Mouse (Mus musculus) forebrain, embryonic 16.5 days (tissue): Measurements from ENCODE around the gene 5830473C10Rik. TPM values are rescaled to one million over a fixed set of nuclear protein-coding genes. Genes with fewer than 3 reads are reported as not detected.

ENCODE experiments used
- ATAC-seq: fragments of 200-750 bp; cut with Nextera tagmentation; 2 replicates; pipeline ENCODE4 v1.8.0; 2017; ENCODE audit warnings: mild to moderate bottlenecking, moderate library complexity
- H3K27ac ChIP-seq: fragments of 300-500 bp; sonication (generic); 2 replicates; pipeline ENCODE4 v1.5.1; 2014; ENCODE audit warnings: low read length, control low read depth
- H3K27me3 ChIP-seq: fragments of 300-500 bp; sonication (generic); replicated peaks from 2 replicates; pipeline ENCODE4 v1.6.1; 2014; ENCODE audit warnings: low read length; ENCODE audit not compliant: control insufficient read depth, insufficient read depth
- H3K36me3 ChIP-seq: fragments of 300-500 bp; sonication (generic); 2 replicates; pipeline ENCODE4 v1.6.1; 2014; ENCODE audit not compliant: control insufficient read depth, insufficient read depth
- H3K4me1 ChIP-seq: fragments of 300-500 bp; sonication (generic); replicated peaks from 2 replicates; pipeline ENCODE4 v1.6.1; 2014; ENCODE audit warnings: low read length; ENCODE audit not compliant: control insufficient read depth, insufficient read depth
- H3K4me2 ChIP-seq: fragments of 300-500 bp; sonication (generic); 2 replicates; pipeline ENCODE4 v1.6.1; 2014; ENCODE audit warnings: mild to moderate bottlenecking, low read length, control low read depth
- H3K4me3 ChIP-seq: fragments of 300-500 bp; sonication (generic); replicated peaks from 2 replicates; pipeline ENCODE4 v1.5.1; 2014; ENCODE audit warnings: mild to moderate bottlenecking, low read length, control low read depth
- H3K9ac ChIP-seq: fragments of 300-500 bp; sonication (generic); replicated peaks from 2 replicates; pipeline ENCODE4 v1.6.1; 2014; ENCODE audit warnings: low read depth, low read length, control low read depth
- H3K9me3 ChIP-seq: fragments of 300-500 bp; sonication (generic); 2 replicates; pipeline ENCODE4 v1.6.1; 2016; ENCODE audit warnings: low read length; ENCODE audit not compliant: control insufficient read depth
- WGBS: fragments of 180-500 bp; shearing (Covaris S2); extraction: QIAGEN DNeasy Blood & Tissue Kit; methylation state at CpG from one replicate; pipeline ENCODE4 v1.1.7; 2014; 5-methylcytosine and 5-hydroxymethylcytosine counted together
- polyA plus RNA-seq: library from polyadenylated mRNA; unstranded; fragments of >200 nt; fragmentation: Nextera tagmentation; extraction: Ambion mirVana; gene quantifications from 2 replicates; pipeline ENCODE4 v1.2.1, GENCODE M21; 2015

5830473C10Rik gene
- polyA plus RNA-seq, 1 experiment from 2014 or later: not detected

DNA sequence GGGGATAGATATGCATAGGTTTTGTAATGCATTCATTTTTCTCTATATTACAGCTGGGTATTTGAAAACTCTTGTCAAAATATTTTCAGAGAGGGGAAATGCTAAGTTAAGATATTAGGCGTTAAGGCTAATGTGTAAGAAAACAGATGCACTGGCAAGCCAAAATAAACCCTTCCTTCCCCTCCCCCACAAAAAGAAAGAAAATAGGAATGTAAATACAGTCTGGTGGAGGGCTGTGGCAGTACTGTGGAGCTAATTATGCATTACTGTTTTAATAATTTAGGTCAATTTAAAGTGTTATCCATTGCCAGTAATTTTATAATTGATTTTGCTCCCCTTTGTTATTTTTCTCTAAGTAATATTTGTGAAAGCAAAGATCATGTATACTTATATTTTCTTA, 67.6 kb downstream of the 5830473C10Rik start:
- no peak overlapping the region for H3K9ac ChIP-seq
- WGBS: 44% methylated on average over 1 of the region's 1 CpGs
- peaks cover 4% of the 10 kb centered on the region; the same call in 1 of the 2 replicates for H3K4me1 ChIP-seq
- H3K27ac ChIP-seq: no peak overlapping the region
- no peak overlapping the region for H3K4me2 ChIP-seq
- no peaks in the 10 kb centered on the region for H3K27me3 ChIP-seq
- H3K36me3 ChIP-seq: no peaks in the 10 kb centered on the region
- no peak overlapping the region for H3K4me3 ChIP-seq
- no peaks in the 10 kb centered on the region for H3K9me3 ChIP-seq
- ATAC-seq: peak; percentile 75

DNA sequence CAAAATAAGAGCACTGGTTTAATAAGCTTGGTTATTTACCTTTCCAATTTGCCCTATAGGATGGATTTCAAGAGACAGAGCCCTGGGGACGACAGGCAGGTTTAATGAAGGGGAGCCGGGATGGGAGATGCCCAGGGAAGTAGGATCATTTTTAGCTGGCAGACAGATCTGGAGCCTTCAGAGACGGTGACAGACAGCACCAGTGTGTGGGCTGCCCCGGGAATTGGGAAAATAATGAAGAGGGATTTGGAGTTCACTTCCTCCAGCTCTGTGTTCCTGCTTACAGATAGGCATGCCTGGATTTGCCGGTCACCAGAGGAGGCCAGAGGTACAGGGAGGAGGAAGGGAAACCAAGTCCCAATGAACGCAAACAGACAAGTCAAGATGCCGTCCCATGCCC, 74.0 kb downstream of the 5830473C10Rik start:
- no peak overlapping the region for H3K27ac ChIP-seq
- ATAC-seq: no peak
- WGBS: 84% methylated on average over 7 of the region's 7 CpGs
- H3K9me3 ChIP-seq: no peaks in the 10 kb centered on the region
- H3K4me2 ChIP-seq: no peak overlapping the region
- no peaks in the 10 kb centered on the region for H3K4me1 ChIP-seq
- no peak overlapping the region for H3K9ac ChIP-seq
- H3K36me3 ChIP-seq: no peaks in the 10 kb centered on the region
- H3K27me3 ChIP-seq: no peaks in the 10 kb centered on the region
- H3K4me3 ChIP-seq: no peak overlapping the region

DNA sequence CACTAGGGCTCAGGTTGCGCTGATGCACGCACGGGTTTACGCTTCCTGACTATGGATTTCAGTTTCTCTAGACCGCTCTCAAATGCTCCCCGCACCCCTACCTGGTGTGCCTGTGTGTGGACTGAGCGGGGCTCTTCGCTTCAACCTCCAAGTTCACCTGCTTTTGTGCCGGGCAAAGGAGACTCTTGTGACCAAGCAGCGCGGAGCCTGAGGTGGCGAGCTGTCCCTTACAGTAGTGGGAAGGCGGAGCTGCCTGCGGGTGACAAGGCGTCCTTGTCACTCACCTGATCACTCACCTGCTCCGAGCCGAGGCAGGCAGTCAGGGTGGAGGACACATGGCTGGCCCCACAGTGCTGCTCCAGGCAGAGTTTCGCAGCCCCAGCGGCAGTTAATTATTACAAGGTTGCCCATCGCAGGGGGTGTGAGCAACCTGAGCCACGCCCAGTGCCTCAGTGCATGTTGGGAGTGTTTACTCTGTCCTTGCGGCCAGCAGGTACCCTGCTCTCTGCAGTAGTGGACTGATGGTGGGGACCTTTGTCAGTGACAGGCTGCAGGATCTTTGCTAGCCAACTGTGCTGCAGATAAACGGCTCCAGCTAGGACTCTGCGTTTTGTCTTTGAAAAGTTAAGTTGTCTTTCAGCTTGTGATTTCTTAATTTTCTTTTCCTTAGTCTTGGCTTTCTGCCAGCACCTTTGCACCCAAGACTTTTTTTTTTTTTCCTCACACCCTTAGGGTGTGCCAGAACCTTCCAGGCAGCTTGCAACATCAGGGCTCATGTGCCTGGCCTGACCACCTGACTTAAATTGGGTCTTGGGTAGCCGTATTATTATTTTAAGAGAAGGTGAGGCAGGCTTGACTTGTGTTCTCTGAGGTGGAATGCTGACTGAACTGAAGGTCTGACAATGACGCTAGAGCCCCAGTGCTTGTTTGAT, 79.6 kb downstream of the 5830473C10Rik start, which contains the start of gene Rassf6:
Gene Rassf6, minus strand, starts transcription at position 372 of the 932 bp plus-strand sequence.
- peak within 1 kb of the TSS; percentile 39 for H3K9ac ChIP-seq
- H3K4me3 ChIP-seq: peak within 1 kb of the TSS; percentile 35
- H3K4me2 ChIP-seq: peak within 1 kb of the TSS; percentile 61
- no peaks in the 10 kb centered on the region for H3K36me3 ChIP-seq
- ATAC-seq: peak; percentile 68
- H3K9me3 ChIP-seq: no peaks in the 10 kb centered on the region
- H3K4me1 ChIP-seq: peaks cover 7% of the 10 kb centered on the region
- H3K27me3 ChIP-seq: no peaks in the 10 kb centered on the region; the same call in 1 of the 2 replicates
- H3K27ac ChIP-seq: no peak within 1 kb of the TSS
- 9% methylated on average over 26 of the region's 26 CpGs for WGBS

DNA sequence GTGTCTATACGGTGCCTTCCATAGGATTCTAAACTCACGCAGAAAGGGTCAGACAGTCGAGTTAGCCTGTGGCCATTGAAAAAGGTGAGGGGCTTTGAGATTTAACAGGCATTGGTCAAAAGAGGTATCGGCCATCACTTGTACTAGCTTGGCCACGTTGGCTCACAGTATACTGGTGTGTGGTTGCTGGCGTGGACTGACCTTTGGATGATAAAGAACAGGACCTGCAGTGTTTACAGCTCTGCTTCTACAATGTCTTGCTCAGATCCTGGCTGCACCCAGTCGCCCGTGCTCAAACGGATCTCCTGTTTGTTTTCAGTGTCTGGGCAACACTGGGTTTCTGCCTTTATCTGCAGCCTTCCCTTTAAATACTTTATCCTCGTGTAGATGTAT, 80.3 kb downstream of the 5830473C10Rik start:
- Histone ChIP-seq H3K27me3 (no peaks in the 10 kb centered on the region; the same call in 1 of the 2 replicates), H3K4me3 (no peak overlapping the region), H3K36me3 (no peaks in the 10 kb centered on the region), H3K4me1 (peaks cover 7% of the 10 kb centered on the region), H3K9ac (no peak overlapping the region), H3K4me2 (no peak overlapping the region), H3K9me3 (no peaks in the 10 kb centered on the region), H3K27ac (no peak overlapping the region)
- ATAC-seq: no peak
- 72% methylated on average over 10 of the region's 10 CpGs for whole genome bisulfite sequencing

DNA sequence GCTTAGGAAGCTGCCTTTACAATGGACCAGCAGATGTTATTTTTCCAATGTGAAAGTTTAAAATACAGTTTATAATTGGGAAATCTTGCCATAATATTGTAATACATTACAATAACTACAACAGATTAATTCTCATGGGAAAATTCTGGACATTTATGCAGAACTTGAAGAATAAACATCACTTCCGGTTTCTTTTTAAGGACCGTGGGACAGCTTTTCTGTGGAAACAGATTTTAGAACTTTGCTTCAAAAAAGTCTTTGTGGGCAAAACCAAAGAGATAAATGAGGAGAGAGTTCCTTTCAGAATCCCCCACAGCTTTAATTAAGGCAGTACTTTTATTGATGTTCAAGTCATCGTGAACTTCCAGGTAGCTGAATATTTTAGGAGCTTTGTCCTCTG, 84.7 kb downstream of the 5830473C10Rik start:
- Histone ChIP-seq H3K27me3 (no peaks in the 10 kb centered on the region; the same call in 1 of the 2 replicates), H3K36me3 (no peaks in the 10 kb centered on the region), H3K4me3 (no peak overlapping the region), H3K9me3 (no peaks in the 10 kb centered on the region), H3K9ac (no peak overlapping the region), H3K4me1 (peaks cover 1% of the 10 kb centered on the region), H3K4me2 (no peak overlapping the region), H3K27ac (no peak overlapping the region)
- 57% methylated on average over 3 of the region's 3 CpGs for WGBS
- no peak for ATAC-seq

DNA sequence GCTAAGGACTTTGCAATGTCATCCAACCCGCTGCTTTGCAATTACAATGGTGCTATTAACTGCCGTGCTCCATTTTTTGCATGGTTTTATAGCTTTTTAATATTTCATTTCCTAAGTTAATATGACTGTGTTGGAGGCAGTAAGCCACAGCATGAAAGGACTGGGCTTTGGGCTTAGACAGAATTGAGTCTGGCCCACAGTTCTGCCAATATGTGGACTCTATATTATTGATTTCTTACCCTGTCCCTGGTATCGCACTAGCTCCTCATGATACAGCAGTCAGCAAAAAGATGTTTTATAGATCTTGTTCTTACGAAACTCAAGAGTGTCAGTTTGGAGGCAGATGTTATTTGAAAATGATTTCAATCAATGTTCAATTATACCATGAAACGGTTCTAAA, 85.5 kb downstream of the 5830473C10Rik start:
- Histone ChIP-seq H3K4me1 (no peaks in the 10 kb centered on the region), H3K27ac (no peak overlapping the region), H3K4me2 (no peak overlapping the region), H3K36me3 (no peaks in the 10 kb centered on the region), H3K9me3 (no peaks in the 10 kb centered on the region), H3K27me3 (no peaks in the 10 kb centered on the region), H3K4me3 (no peak overlapping the region), H3K9ac (no peak overlapping the region)
- no peak for ATAC-seq
- WGBS: 94% methylated on average over 5 of the region's 5 CpGs

Other genes starting within 250 kb of the 5830473C10Rik start
- 30.4 and 32.5 TPM in 2 replicates for gene Ankrd17, start 194.5 kb upstream of the 5830473C10Rik start, polyA plus RNA-seq
- gene Gm9958, start 193.9 kb upstream of the 5830473C10Rik start, polyA plus RNA-seq: 6.0 and 8.2 TPM in 2 replicates
- 0.49 TPM in 1 of 2 replicates, not detected in the other for gene Alb, start 100.2 kb upstream of the 5830473C10Rik start, polyA plus RNA-seq
- 0.26 and 0.52 TPM in 2 replicates for gene Afp, start 70.4 kb upstream of the 5830473C10Rik start, polyA plus RNA-seq
- gene Afm, start 42.2 kb upstream of the 5830473C10Rik start, polyA plus RNA-seq: not detected in 2 replicates
- gene Rassf6, start 79.5 kb downstream of the 5830473C10Rik start, polyA plus RNA-seq: 0.86 and 0.92 TPM in 2 replicates
- 0.12 and 0.14 TPM in 2 replicates for gene Cxcl5, start 198.3 kb downstream of the 5830473C10Rik start, polyA plus RNA-seq
- 0.79 and 1.4 TPM in 2 replicates for gene Ppbp, start 207.4 kb downstream of the 5830473C10Rik start, polyA plus RNA-seq
- 27.8 and 43.3 TPM in 2 replicates for gene Pf4, start 211.3 kb downstream of the 5830473C10Rik start, polyA plus RNA-seq
- gene Cxcl3, start 225.0 kb downstream of the 5830473C10Rik start, polyA plus RNA-seq: 0.28 TPM in 1 of 2 replicates, not detected in the other
- gene Cxcl15, start 233.4 kb downstream of the 5830473C10Rik start, polyA plus RNA-seq: not detected in 2 replicates